Mouse (Mus musculus): ENCODE data around the gene Hexim2. TPM values are rescaled to one million over a fixed set of nuclear protein-coding genes. Genes with fewer than 3 reads are reported as not detected.

Hexim2 gene
- polyA plus RNA-seq, 1 experiment from 2014 or later = 9.6 TPM

GRCm38 (mm10) chr11:103173041-103173770 is 41.0 kb downstream of the Hexim2 start:
- WGBS = 78% methylated on average over 7 of the region's 7 CpGs
- Histone ChIP-seq H3K9ac (ENCODE audit: low read length) (no peak overlapping the region), H3K4me3 (ENCODE audit: low read depth, low read length) (no peak overlapping the region), H3K4me2 (ENCODE audit: low read length) (no peak overlapping the region), H3K9me3 (replicated peaks; ENCODE audit: control insufficient read depth, low read length) (no peaks in the 10 kb centered on the region), H3K27me3 (replicated peaks; ENCODE audit: control insufficient read depth, insufficient read depth, low read length) (peaks cover 32% of the 10 kb centered on the region), H3K4me1 (ENCODE audit: control insufficient read depth, insufficient read depth, low read length) (no peaks in the 10 kb centered on the region), H3K27ac (ENCODE audit: low read depth, low read length) (no peak overlapping the region), H3K36me3 (ENCODE audit: control insufficient read depth, insufficient read depth, low read length) (no peaks in the 10 kb centered on the region)
- ATAC-seq (no peak), DNase-seq (ENCODE audit: low spot score) (no peak)

- Histone ChIP-seq H3K36me3 (ENCODE audit: control insufficient read depth, insufficient read depth, low read length) (no peaks in the 10 kb centered on the region), H3K9me3 (replicated peaks; ENCODE audit: control insufficient read depth, low read length) (no peaks in the 10 kb centered on the region), H3K4me1 (ENCODE audit: control insufficient read depth, insufficient read depth, low read length) (no peaks in the 10 kb centered on the region), H3K9ac (ENCODE audit: low read length) (no peak overlapping the region), H3K27me3 (replicated peaks; ENCODE audit: control insufficient read depth, insufficient read depth, low read length) (peaks cover 32% of the 10 kb centered on the region), H3K4me2 (ENCODE audit: low read length) (no peak overlapping the region), H3K27ac (ENCODE audit: low read depth, low read length) (no peak overlapping the region), H3K4me3 (ENCODE audit: low read depth, low read length) (no peak overlapping the region)
- DNase-seq (ENCODE audit: low spot score) (no peak), ATAC-seq (no peak)
- 92% methylated on average over 11 of the region's 11 CpGs for WGBS
Measured at GRCm38 (mm10) chr11:103173771-103174344, 41.6 kb downstream of the Hexim2 start.

- Histone ChIP-seq H3K27ac (ENCODE audit: low read depth, low read length) (no peak overlapping the region), H3K9me3 (replicated peaks; ENCODE audit: control insufficient read depth, low read length) (no peaks in the 10 kb centered on the region), H3K4me3 (ENCODE audit: low read depth, low read length) (no peak overlapping the region), H3K9ac (ENCODE audit: low read length) (no peak overlapping the region), H3K27me3 (replicated peaks; ENCODE audit: control insufficient read depth, insufficient read depth, low read length) (peaks cover 31% of the 10 kb centered on the region), H3K36me3 (ENCODE audit: control insufficient read depth, insufficient read depth, low read length) (no peaks in the 10 kb centered on the region), H3K4me1 (ENCODE audit: control insufficient read depth, insufficient read depth, low read length) (no peaks in the 10 kb centered on the region), H3K4me2 (ENCODE audit: low read length) (no peak overlapping the region)
- 81% methylated on average over 5 of the region's 5 CpGs for WGBS
- no peak for DNase-seq (ENCODE audit: low spot score)
- ATAC-seq = no peak
Measured at GRCm38 (mm10) chr11:103174411-103174832, 42.2 kb downstream of the Hexim2 start.

DNA sequence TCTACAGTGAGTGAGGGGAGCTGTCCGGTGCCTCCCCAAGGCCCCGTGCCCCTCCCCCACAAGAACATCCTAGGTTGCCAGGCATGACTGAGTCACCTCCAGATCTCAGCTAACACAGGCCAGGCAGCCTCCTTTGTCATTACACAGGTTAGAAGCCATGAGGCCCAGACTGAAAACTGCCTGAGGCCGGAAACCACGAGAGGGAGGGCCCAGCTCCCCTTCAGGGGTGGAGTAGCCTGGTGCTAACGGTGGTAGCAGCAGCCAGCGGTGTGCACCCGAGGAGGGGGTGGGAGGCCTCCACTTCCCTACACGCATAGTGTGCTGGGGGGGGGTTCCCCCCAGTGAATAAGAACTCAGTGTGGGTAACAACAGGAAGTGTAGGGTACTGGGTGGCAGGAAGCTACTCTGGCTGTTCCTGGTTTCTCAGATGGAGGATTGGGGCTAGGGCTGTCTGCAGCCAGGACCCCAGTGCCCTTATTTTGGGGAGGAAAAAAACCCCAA is 42.7 kb downstream of the Hexim2 start:
- WGBS = 62% methylated on average over 8 of the region's 8 CpGs
- Histone ChIP-seq H3K4me3 (ENCODE audit: low read depth, low read length) (no peak overlapping the region), H3K4me2 (ENCODE audit: low read length) (no peak overlapping the region), H3K27me3 (replicated peaks; ENCODE audit: control insufficient read depth, insufficient read depth, low read length) (peaks cover 26% of the 10 kb centered on the region), H3K9me3 (replicated peaks; ENCODE audit: control insufficient read depth, low read length) (no peaks in the 10 kb centered on the region), H3K27ac (ENCODE audit: low read depth, low read length) (no peak overlapping the region), H3K9ac (ENCODE audit: low read length) (no peak overlapping the region), H3K4me1 (ENCODE audit: control insufficient read depth, insufficient read depth, low read length) (no peaks in the 10 kb centered on the region), H3K36me3 (ENCODE audit: control insufficient read depth, insufficient read depth, low read length) (no peaks in the 10 kb centered on the region)
- ATAC-seq = no peak
- no peak for DNase-seq (ENCODE audit: low spot score)

- H3K9ac ChIP-seq (ENCODE audit: low read length) = no peak overlapping the region
- no peak for DNase-seq (ENCODE audit: low spot score)
- H3K27me3 ChIP-seq (replicated peaks; ENCODE audit: control insufficient read depth, insufficient read depth, low read length) = peaks cover 17% of the 10 kb centered on the region
- no peak for ATAC-seq
- H3K4me2 ChIP-seq (ENCODE audit: low read length) = no peak overlapping the region
- H3K27ac ChIP-seq (ENCODE audit: low read depth, low read length) = no peak overlapping the region
- no peak overlapping the region for H3K4me3 ChIP-seq (ENCODE audit: low read depth, low read length)
- H3K9me3 ChIP-seq (replicated peaks; ENCODE audit: control insufficient read depth, low read length) = no peaks in the 10 kb centered on the region
- no peaks in the 10 kb centered on the region for H3K4me1 ChIP-seq (ENCODE audit: control insufficient read depth, insufficient read depth, low read length)
- no peaks in the 10 kb centered on the region for H3K36me3 ChIP-seq (ENCODE audit: control insufficient read depth, insufficient read depth, low read length)
- 81% methylated on average over 14 of the region's 14 CpGs for WGBS
Measured at GRCm38 (mm10) chr11:103175688-103176442, 43.6 kb downstream of the Hexim2 start.

DNA sequence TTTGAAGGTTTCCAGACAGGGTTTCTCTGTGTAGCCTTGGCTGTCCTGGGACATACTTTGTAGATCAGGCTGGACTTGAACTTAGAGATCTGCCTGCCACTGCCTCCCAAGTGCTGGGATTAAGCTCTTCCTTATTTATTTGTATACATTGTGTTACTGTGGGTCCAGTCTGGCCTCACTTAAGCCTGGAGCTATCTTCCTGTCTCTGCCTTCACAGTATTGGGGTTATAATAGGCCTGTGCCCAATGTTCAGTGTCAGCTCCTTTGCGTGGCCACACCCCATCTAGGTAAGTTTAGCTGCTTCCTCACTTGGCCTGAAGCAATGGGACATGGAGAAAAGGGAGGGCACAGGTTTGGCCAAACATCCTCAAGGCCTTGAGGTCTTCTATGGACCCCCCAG is 44.3 kb downstream of the Hexim2 start:
- Histone ChIP-seq H3K4me3 (ENCODE audit: low read depth, low read length) (no peak overlapping the region), H3K4me1 (ENCODE audit: control insufficient read depth, insufficient read depth, low read length) (no peaks in the 10 kb centered on the region), H3K27me3 (replicated peaks; ENCODE audit: control insufficient read depth, insufficient read depth, low read length) (peaks cover 10% of the 10 kb centered on the region), H3K9ac (ENCODE audit: low read length) (no peak overlapping the region), H3K9me3 (replicated peaks; ENCODE audit: control insufficient read depth, low read length) (no peaks in the 10 kb centered on the region), H3K4me2 (ENCODE audit: low read length) (no peak overlapping the region), H3K27ac (ENCODE audit: low read depth, low read length) (no peak overlapping the region), H3K36me3 (ENCODE audit: control insufficient read depth, insufficient read depth, low read length) (no peaks in the 10 kb centered on the region)
- DNase-seq (ENCODE audit: low spot score) (no peak), ATAC-seq (no peak)
- WGBS = 80% methylated on average over 1 of the region's 1 CpGs

- H3K36me3 ChIP-seq (ENCODE audit: control insufficient read depth, insufficient read depth, low read length) = no peaks in the 10 kb centered on the region
- H3K27me3 ChIP-seq (replicated peaks; ENCODE audit: control insufficient read depth, insufficient read depth, low read length) = peaks cover 6% of the 10 kb centered on the region
- no peak for ATAC-seq
- no peak overlapping the region for H3K4me2 ChIP-seq (ENCODE audit: low read length)
- 77% methylated on average over 5 of the region's 5 CpGs for WGBS
- no peak for DNase-seq (ENCODE audit: low spot score)
- H3K27ac ChIP-seq (ENCODE audit: low read depth, low read length) = no peak overlapping the region
- H3K9ac ChIP-seq (ENCODE audit: low read length) = no peak overlapping the region
- H3K4me3 ChIP-seq (ENCODE audit: low read depth, low read length) = no peak overlapping the region
- H3K4me1 ChIP-seq (ENCODE audit: control insufficient read depth, insufficient read depth, low read length) = no peaks in the 10 kb centered on the region
- no peaks in the 10 kb centered on the region for H3K9me3 ChIP-seq (replicated peaks; ENCODE audit: control insufficient read depth, low read length)
Measured at GRCm38 (mm10) chr11:103177216-103177615, 45.0 kb downstream of the Hexim2 start.

GRCm38 (mm10) chr11:103177815-103178485 is 45.7 kb downstream of the Hexim2 start:
- Histone ChIP-seq H3K4me2 (ENCODE audit: low read length) (no peak overlapping the region), H3K9me3 (replicated peaks; ENCODE audit: control insufficient read depth, low read length) (no peaks in the 10 kb centered on the region), H3K27ac (ENCODE audit: low read depth, low read length) (no peak overlapping the region), H3K4me1 (ENCODE audit: control insufficient read depth, insufficient read depth, low read length) (no peaks in the 10 kb centered on the region), H3K9ac (ENCODE audit: low read length) (no peak overlapping the region), H3K4me3 (ENCODE audit: low read depth, low read length) (no peak overlapping the region), H3K36me3 (ENCODE audit: control insufficient read depth, insufficient read depth, low read length) (no peaks in the 10 kb centered on the region), H3K27me3 (replicated peaks; ENCODE audit: control insufficient read depth, insufficient read depth, low read length) (no peaks in the 10 kb centered on the region)
- ATAC-seq (no peak), DNase-seq (ENCODE audit: low spot score) (no peak)
- WGBS = 79% methylated on average over 15 of the region's 15 CpGs

All from forebrain, embryonic 14.5 days (tissue).